Comparison of ENCODE assay signal across 17 mouse cellular contexts in the genomic region with DNA sequence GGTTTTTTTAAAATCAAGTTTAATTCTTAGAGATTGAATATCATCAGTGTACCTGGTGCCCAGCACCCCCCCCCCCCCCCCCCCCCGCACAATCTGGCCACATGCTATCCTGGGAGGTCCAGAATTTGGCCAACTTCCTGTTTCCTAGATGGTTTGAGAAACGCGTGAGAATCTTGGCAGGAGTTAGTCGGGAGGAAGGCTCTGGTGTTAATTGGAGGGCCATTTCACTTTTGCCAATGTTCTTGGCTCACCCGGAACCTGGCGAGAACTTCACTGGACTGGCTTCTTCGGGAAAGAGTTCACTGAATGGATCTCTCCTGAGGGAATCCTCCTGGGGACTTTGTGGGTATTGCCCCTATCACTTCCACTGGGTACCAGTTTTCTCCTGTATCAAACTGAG. TPM values are rescaled to one million over a fixed set of nuclear protein-coding genes. Genes with fewer than 3 reads are reported as not detected.
DNase-seq lines count a peak whose midpoint lies in the region.
"Had no signal": no experiment of that assay in that cellular context is flagged by ENCODE, and none has a peak within 500 bp of the region (broad histone marks: within the 10 kb centered on the region; RNA-seq: fewer than 3 reads in every experiment).

No protein-coding gene starts in this region.

- intact Hi-C loops in left cerebral cortex, postnatal 14 days (cut with DNase I): no loop called here

- DNase-seq in adrenal gland, postnatal 10 days: peak; percentile 16
- DNase-seq in adrenal gland, adult 8-10 months: no peak
- DNase-seq in cerebellum, adult 9-10 months: peak; percentile 23
- DNase-seq in cerebellum, adult 11 months: no peak
- DNase-seq in layer of hippocampus, adult 8-10 months (ENCODE audit: low spot score in 2 of 2): peak; percentile 13 to 27
- DNase-seq in layer of hippocampus, postnatal 10 days (ENCODE audit: low spot score in 2 of 2): no peak
- peak; percentile 64 for DNase-seq in brain, adult 2 months (ENCODE audit: low read depth, low spot score)
- DNase-seq in left cerebral cortex, postnatal 14 days (ENCODE audit: low spot score in 2 of 2): no peak
- DNase-seq: adrenal gland, postnatal 14 days; gastrocnemius, adult 2 months; gastrocnemius, postnatal 14 days; heart, adult 11 months; kidney, adult 18-20 months had no signal

RNA-seq across cellular contexts. Expression of a gene that starts 49.4 kb away (rescaled TPM):
- total RNA-seq in adrenal gland, postnatal 10 days (2021): not detected
- total RNA-seq in adrenal gland, adult 8-10 months (2022): 1 to 10 TPM in 1 of 4 experiments, under 1 TPM in 1, not detected in 2; 0.58 to 1.6 TPM
- 10 to 100 TPM in 1 of 4 experiments, 1 to 10 TPM in 3; 7.1 to 10.0 (median 8.5) TPM for total RNA-seq in layer of hippocampus, adult 8-10 months (2022)
- total RNA-seq in layer of hippocampus, postnatal 10 days (2021): 10 to 100 TPM; 10.2 to 11.9 TPM
- total RNA-seq in left cerebral cortex, postnatal 14 days (2021): 10 to 100 TPM; 40.3 to 45.1 TPM
- total RNA-seq: adrenal gland, postnatal 14 days; gastrocnemius, adult 2 months; gastrocnemius, postnatal 14 days; gastrocnemius, postnatal 4 days; heart, adult 8-10 months; heart, postnatal 25 days; hematopoietic stem cell, adult 5-6 weeks had no signal

Comparison
In these comparisons a context has a peak if more than half of its experiments do, and no peak if none do; other contexts are left out.
1. DNase-seq: peak in adrenal gland, postnatal 10 days (single experiment), cerebellum, adult 9-10 months (single experiment), layer of hippocampus, adult 8-10 months (2 of 2) and brain, adult 2 months (single experiment); none in adrenal gland, adult 8-10 months (single experiment), cerebellum, adult 11 months (single experiment), layer of hippocampus, postnatal 10 days (0 of 2) and left cerebral cortex, postnatal 14 days (0 of 2).